Mouse (Mus musculus) cerebellum, adult 2 months (tissue): ENCODE results near the gene Gli2.

Source experiments
- CTCF ChIP-seq: fragments of 200-500 bp; IDR thresholded peaks from 2 replicates; pipeline ENCODE4 v1.5.1; 2011; ENCODE audit warnings: low read depth, mild to moderate bottlenecking, control low read depth, low read length, moderate library complexity, borderline replicate concordance; ENCODE audit not compliant: insufficient read depth
- POLR2A ChIP-seq: fragments of 200-500 bp; IDR thresholded peaks from 2 replicates; pipeline ENCODE4 v1.6.1; 2011; ENCODE audit warnings: low read length, control low read depth, borderline replicate concordance; ENCODE audit not compliant: insufficient read depth

DNA sequence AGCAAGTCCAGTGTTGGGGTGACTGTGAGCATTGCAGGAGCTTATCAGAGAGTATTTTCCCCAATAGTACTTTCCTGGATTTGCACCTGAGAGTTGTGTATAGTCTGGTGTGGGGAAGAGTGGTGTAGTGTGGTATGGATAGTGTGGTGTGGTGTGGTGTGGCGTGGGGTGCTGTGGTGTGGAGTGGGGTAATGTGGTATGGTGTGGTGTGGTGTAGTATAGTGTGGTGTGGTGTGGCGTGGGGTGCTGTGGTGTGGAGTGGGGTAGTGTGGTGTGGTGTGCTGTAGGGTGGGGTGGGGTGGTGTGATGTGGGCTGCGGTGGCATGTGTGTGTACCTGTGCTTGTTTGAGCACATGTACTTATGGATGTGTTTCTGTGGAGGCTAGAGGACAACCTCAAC is 246.7 kb downstream of the Gli2 start:
- TF ChIP-seq CTCF (no peak), POLR2A (no peak)
